Mouse (Mus musculus) hindbrain, embryonic 10.5 days (tissue): ENCODE measurements around the gene 2310011J03Rik. TPM values are rescaled to one million over a fixed set of nuclear protein-coding genes. Genes with fewer than 3 reads are reported as not detected.

Source experiments
- DNase-seq: peaks from one replicate; pipeline ENCODE4 v3.0.0-alpha.2; 2017; ENCODE audit warnings: low spot score
- H3K27ac ChIP-seq: fragments of 300-500 bp; sonication (generic); 2 replicates; pipeline ENCODE4 v1.5.1; 2016; ENCODE audit warnings: mild to moderate bottlenecking, moderate library complexity
- H3K27me3 ChIP-seq: fragments of 300-500 bp; sonication (generic); 2 replicates; pipeline ENCODE4 v1.6.1; 2016; ENCODE audit warnings: mild to moderate bottlenecking; ENCODE audit not compliant: poor library complexity, insufficient read depth, severe bottlenecking
- H3K36me3 ChIP-seq: fragments of 300-500 bp; sonication (generic); 2 replicates; pipeline ENCODE4 v1.6.1; 2016; ENCODE audit warnings: mild to moderate bottlenecking, moderate library complexity
- H3K4me1 ChIP-seq: fragments of 300-500 bp; sonication (generic); replicated peaks from 2 replicates; pipeline ENCODE4 v1.6.1; 2016; ENCODE audit warnings: mild to moderate bottlenecking
- H3K4me3 ChIP-seq: fragments of 300-500 bp; sonication (generic); 2 replicates; pipeline ENCODE4 v1.5.1; 2016; ENCODE audit warnings: mild to moderate bottlenecking, moderate library complexity
- H3K9me3 ChIP-seq: fragments of 300-500 bp; sonication (generic); 2 replicates; pipeline ENCODE4 v1.6.1; 2016; ENCODE audit warnings: mild to moderate bottlenecking, moderate library complexity
- WGBS: fragments of 180-500 bp; shearing (Covaris S2); methylation state at CpG from one replicate; pipeline ENCODE4 v1.1.7; 2016; 5-methylcytosine and 5-hydroxymethylcytosine counted together
- polyA plus RNA-seq: library from polyadenylated mRNA; unstranded; fragments of >200 nt; fragmentation: Nextera tagmentation; extraction: Ambion mirVana; gene quantifications from 2 replicates; pipeline ENCODE4 v1.2.1, GENCODE M21; 2016

The 2310011J03Rik gene
- polyA plus RNA-seq, result 55.6 and 60.9 TPM in 2 replicates

GRCm38 (mm10) chr10:80320340-80320760, at the start of gene 2310011J03Rik:
Gene 2310011J03Rik, minus strand, starts transcription at chr10:80320537.
- Histone ChIP-seq H3K4me1 (peaks cover 77% of the 10 kb centered on the region), H3K27ac (peak within 1 kb of the TSS; percentile 85), H3K36me3 (peaks cover 40% of the 10 kb centered on the region), H3K9me3 (no peaks in the 10 kb centered on the region), H3K4me3 (peak within 1 kb of the TSS; percentile 78), H3K27me3 (peaks cover 62% of the 10 kb centered on the region)
- under 1% methylated on average over 34 of the region's 34 CpGs for WGBS
- peak; percentile 92 for DNase-seq

- Histone ChIP-seq H3K4me1 (peaks cover 28% of the 10 kb centered on the region), H3K27ac (no peak overlapping the region), H3K4me3 (no peak overlapping the region), H3K27me3 (peaks cover 56% of the 10 kb centered on the region), H3K36me3 (no peaks in the 10 kb centered on the region), H3K9me3 (peaks cover 5% of the 10 kb centered on the region; the same call in 1 of the 2 replicates)
- 91% methylated on average over 6 of the region's 6 CpGs for WGBS
- DNase-seq, result no peak
These were observed 48.1 kb upstream of the 2310011J03Rik start for GRCm38 (mm10) chr10:80368392-80368791.

DNA sequence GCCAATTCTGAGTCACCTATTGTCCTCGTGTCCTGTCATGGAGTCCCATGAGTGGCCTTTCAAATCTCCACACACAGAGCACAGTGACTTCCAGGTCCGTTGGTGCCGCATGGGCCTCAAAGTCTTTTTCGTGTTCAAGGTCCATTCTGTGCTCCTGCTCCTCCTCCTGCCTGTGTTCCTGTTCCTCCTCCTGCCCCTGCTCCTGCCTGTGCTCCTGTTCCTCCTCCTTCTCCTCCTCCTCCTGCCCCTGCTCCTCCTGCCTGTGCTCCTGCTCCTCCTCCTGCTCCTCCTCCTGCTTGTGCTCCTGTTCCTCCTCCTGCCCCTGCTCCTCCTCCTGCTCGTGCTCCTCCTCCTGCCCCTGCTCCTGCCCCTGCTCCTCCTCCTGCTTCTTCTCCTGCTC, 47.6 kb upstream of the 2310011J03Rik start:
- DNase-seq, result no peak
- H3K36me3 ChIP-seq, result no peaks in the 10 kb centered on the region
- WGBS, result 57% methylated on average over 5 of the region's 5 CpGs
- H3K27ac ChIP-seq, result no peak overlapping the region
- peaks cover 28% of the 10 kb centered on the region for H3K4me1 ChIP-seq
- peaks cover 5% of the 10 kb centered on the region; the same call in 1 of the 2 replicates for H3K9me3 ChIP-seq
- H3K27me3 ChIP-seq, result peaks cover 57% of the 10 kb centered on the region
- no peak overlapping the region for H3K4me3 ChIP-seq

- H3K27me3 ChIP-seq, result peaks cover 70% of the 10 kb centered on the region
- 66% methylated on average over 6 of the region's 6 CpGs for WGBS
- no peaks in the 10 kb centered on the region for H3K36me3 ChIP-seq
These were observed 45.4 kb upstream of the 2310011J03Rik start for GRCm38 (mm10) chr10:80365736-80366135.

GRCm38 (mm10) chr10:80363734-80364133, 43.4 kb upstream of the 2310011J03Rik start:
- H3K4me3 ChIP-seq, result no peak overlapping the region
- peaks cover 10% of the 10 kb centered on the region for H3K4me1 ChIP-seq
- H3K27ac ChIP-seq, result no peak overlapping the region
- peaks cover 90% of the 10 kb centered on the region for H3K27me3 ChIP-seq
- 39% methylated on average over 6 of the region's 6 CpGs for WGBS
- peaks cover 5% of the 10 kb centered on the region; the same call in 1 of the 2 replicates for H3K9me3 ChIP-seq
- H3K36me3 ChIP-seq, result no peaks in the 10 kb centered on the region
- no peak for DNase-seq

More at GRCm38 (mm10) chr10:80365736-80366135, 45.4 kb upstream of the 2310011J03Rik start:
- no peak for DNase-seq
- no peak overlapping the region for H3K4me3 ChIP-seq
- peaks cover 10% of the 10 kb centered on the region for H3K4me1 ChIP-seq
- no peak overlapping the region for H3K27ac ChIP-seq
- H3K9me3 ChIP-seq, result peaks cover 5% of the 10 kb centered on the region; the same call in 1 of the 2 replicates

DNA sequence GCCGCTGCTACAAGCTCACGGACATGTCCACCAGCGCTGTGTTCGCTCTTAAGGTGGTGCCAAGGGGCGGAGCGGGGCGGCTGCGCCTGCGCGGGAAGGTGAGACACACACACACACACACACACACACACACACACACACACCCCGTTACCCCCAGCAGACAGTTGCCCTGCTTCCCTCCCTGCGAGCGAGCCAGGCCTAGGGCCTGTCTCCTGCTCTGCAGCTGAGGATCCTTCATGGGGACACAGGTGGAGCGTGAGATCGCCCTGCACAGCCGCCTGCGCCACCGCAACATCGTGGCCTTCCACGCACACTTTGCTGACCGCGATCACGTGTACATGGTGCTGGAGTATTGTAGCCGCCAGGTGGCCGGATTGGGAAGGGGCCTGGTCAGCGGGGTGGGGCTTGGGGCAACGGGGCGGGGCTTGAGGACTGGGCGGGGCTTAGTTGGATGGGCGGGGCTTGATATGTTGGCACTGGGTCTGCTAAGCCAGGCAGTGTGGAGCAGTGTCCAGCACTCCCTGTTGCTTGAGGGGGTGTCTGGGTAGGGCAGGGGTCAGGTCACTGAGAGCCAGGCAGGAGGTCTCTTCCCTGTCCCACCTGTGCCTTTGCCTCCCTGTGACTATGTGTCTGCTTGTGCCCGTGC, 37.8 kb upstream of the 2310011J03Rik start:
- no peaks in the 10 kb centered on the region for H3K36me3 ChIP-seq
- no peak overlapping the region for H3K27ac ChIP-seq
- no peak for DNase-seq
- peak overlapping the region; percentile 34 for H3K4me3 ChIP-seq
- no peaks in the 10 kb centered on the region for H3K9me3 ChIP-seq
- peaks cover 22% of the 10 kb centered on the region for H3K4me1 ChIP-seq
- 9% methylated on average over 31 of the region's 31 CpGs for WGBS
- H3K27me3 ChIP-seq, result peaks cover 97% of the 10 kb centered on the region

GRCm38 (mm10) chr10:80357336-80357735, 37.0 kb upstream of the 2310011J03Rik start:
- WGBS, result 34% methylated on average over 7 of the region's 7 CpGs
- peaks cover 22% of the 10 kb centered on the region for H3K4me1 ChIP-seq
- H3K27me3 ChIP-seq, result peaks cover 97% of the 10 kb centered on the region
- DNase-seq, result no peak
- H3K9me3 ChIP-seq, result no peaks in the 10 kb centered on the region
- peak overlapping the region; percentile 34; the same call in 1 of the 2 replicates for H3K4me3 ChIP-seq
- H3K27ac ChIP-seq, result no peak overlapping the region
- H3K36me3 ChIP-seq, result no peaks in the 10 kb centered on the region

DNA sequence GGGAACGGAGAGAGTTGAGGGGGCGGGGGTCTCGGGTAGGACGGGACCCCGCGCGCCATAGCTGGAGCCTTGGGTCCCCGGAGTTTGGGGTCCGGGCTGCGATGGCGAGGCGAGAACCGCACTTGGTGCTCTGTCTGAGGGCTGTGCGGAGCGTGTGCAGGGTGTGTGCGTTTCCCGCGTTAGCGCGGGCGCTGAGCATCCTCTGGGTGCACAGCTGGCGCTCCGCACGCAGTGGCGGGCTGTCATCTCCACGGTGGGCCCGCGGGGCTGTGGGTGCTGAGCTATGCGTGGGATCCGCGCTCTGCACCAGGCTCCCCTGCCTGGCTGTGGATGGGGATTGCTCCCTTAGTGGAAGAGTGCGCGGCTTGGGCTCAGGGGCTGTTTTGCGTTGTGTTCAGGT, 36.4 kb upstream of the 2310011J03Rik start:
- no peak for DNase-seq
- 3% methylated on average over 34 of the region's 34 CpGs for WGBS
- Histone ChIP-seq H3K4me1 (peaks cover 22% of the 10 kb centered on the region), H3K9me3 (no peaks in the 10 kb centered on the region), H3K27me3 (peaks cover 100% of the 10 kb centered on the region), H3K36me3 (no peaks in the 10 kb centered on the region), H3K4me3 (peak overlapping the region; percentile 45), H3K27ac (no peak overlapping the region)

GRCm38 (mm10) chr10:80356001-80356682, 35.8 kb upstream of the 2310011J03Rik start, which contains the start of gene Plk5:
Gene Plk5, plus strand, starts transcription at chr10:80356459.
- under 1% methylated on average over 53 of the region's 53 CpGs for WGBS
- H3K4me3 ChIP-seq, result peak within 1 kb of the TSS; percentile 45

GRCm38 (mm10) chr10:80355431-80355830, 35.1 kb upstream of the 2310011J03Rik start:
- Histone ChIP-seq H3K27ac (no peak overlapping the region), H3K27me3 (peaks cover 100% of the 10 kb centered on the region), H3K4me1 (peaks cover 23% of the 10 kb centered on the region), H3K9me3 (no peaks in the 10 kb centered on the region), H3K36me3 (no peaks in the 10 kb centered on the region), H3K4me3 (no peak overlapping the region)
- WGBS, result 10% methylated on average over 9 of the region's 9 CpGs
- no peak for DNase-seq

More at GRCm38 (mm10) chr10:80356001-80356682, 35.8 kb upstream of the 2310011J03Rik start, which contains the start of gene Plk5:
- DNase-seq, result no peak
- peaks cover 22% of the 10 kb centered on the region for H3K4me1 ChIP-seq
- no peaks in the 10 kb centered on the region for H3K36me3 ChIP-seq
- H3K27me3 ChIP-seq, result peaks cover 100% of the 10 kb centered on the region
- H3K27ac ChIP-seq, result no peak within 1 kb of the TSS
- no peaks in the 10 kb centered on the region for H3K9me3 ChIP-seq

- Histone ChIP-seq H3K27ac (no peak overlapping the region), H3K36me3 (no peaks in the 10 kb centered on the region), H3K27me3 (peaks cover 100% of the 10 kb centered on the region), H3K4me3 (no peak overlapping the region), H3K9me3 (no peaks in the 10 kb centered on the region), H3K4me1 (peaks cover 39% of the 10 kb centered on the region)
- WGBS, result 68% methylated on average over 8 of the region's 8 CpGs
- DNase-seq, result no peak
These were observed 32.4 kb upstream of the 2310011J03Rik start for GRCm38 (mm10) chr10:80352727-80353126.

- peaks cover 43% of the 10 kb centered on the region for H3K4me1 ChIP-seq
- WGBS, result 23% methylated on average over 11 of the region's 11 CpGs
- no peaks in the 10 kb centered on the region for H3K36me3 ChIP-seq
- H3K9me3 ChIP-seq, result no peaks in the 10 kb centered on the region
- no peak for DNase-seq
- peaks cover 100% of the 10 kb centered on the region for H3K27me3 ChIP-seq
- no peak overlapping the region for H3K4me3 ChIP-seq
- no peak overlapping the region for H3K27ac ChIP-seq
These were observed 31.6 kb upstream of the 2310011J03Rik start for GRCm38 (mm10) chr10:80351896-80352295.

DNA sequence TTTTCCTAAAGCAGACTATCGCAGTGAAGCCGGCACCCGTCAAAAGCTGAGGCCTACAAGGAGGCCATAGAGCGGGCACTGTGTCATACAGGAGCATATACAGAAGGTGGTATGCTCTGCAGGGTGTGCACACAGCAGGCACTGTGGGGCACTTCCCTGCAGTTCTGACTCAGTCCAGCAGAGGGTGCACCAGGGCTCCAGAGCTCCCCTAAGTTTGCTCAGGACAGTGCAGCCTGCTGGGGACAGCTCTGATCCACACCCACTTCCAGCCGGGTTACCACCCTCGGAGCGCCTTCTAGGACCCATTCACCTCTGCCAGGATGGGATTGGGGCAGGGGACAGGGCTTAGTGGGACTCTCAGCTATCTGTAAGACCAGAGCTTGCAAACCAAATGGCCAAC, 30.0 kb upstream of the 2310011J03Rik start:
- Histone ChIP-seq H3K27ac (no peak overlapping the region), H3K36me3 (no peaks in the 10 kb centered on the region), H3K4me1 (peaks cover 31% of the 10 kb centered on the region), H3K4me3 (peak overlapping the region; percentile 11; the same call in 1 of the 2 replicates), H3K27me3 (peaks cover 100% of the 10 kb centered on the region), H3K9me3 (no peaks in the 10 kb centered on the region)
- WGBS, result 3% methylated on average over 7 of the region's 7 CpGs
- DNase-seq, result peak; percentile 89
